Mouse (Mus musculus): Measurements from ENCODE around the gene 1810010D01Rik. TPM values are rescaled to one million over a fixed set of nuclear protein-coding genes. Genes with fewer than 3 reads are reported as not detected.
A peak's percentile ranks its signal among the peaks of the same experiment; 100 is the strongest.

The 1810010D01Rik gene
- polyA plus RNA-seq, 1 experiment from 2014 or later, result 1.5 TPM

- H3K4me3 ChIP-seq (replicated peaks; ENCODE audit: low read length), result no peak overlapping the region
- ATAC-seq (ENCODE audit: insufficient read depth, low FRiP score), result no peak
- no peak overlapping the region for H3K4me2 ChIP-seq (ENCODE audit: low read depth, low read length)
- H3K9me3 ChIP-seq (replicated peaks; ENCODE audit: control insufficient read depth, low read length), result no peaks in the 10 kb centered on the region
- peak overlapping the region; percentile 91 for H3K27ac ChIP-seq (ENCODE audit: low read length)
- no peaks in the 10 kb centered on the region for H3K27me3 ChIP-seq (ENCODE audit: control insufficient read depth, insufficient read depth, low read length)
- peaks cover 19% of the 10 kb centered on the region for H3K4me1 ChIP-seq (ENCODE audit: control insufficient read depth, insufficient read depth, low read length)
- H3K9ac ChIP-seq (ENCODE audit: low read length), result peak overlapping the region; percentile 35; the same call in 1 of the 2 replicates
- no peaks in the 10 kb centered on the region for H3K36me3 ChIP-seq (ENCODE audit: control insufficient read depth, insufficient read depth, low read length)
- WGBS, result 49% methylated on average over 2 of the region's 2 CpGs
Observed at GRCm38 (mm10) chr7:145221346-145221745, 13.4 kb upstream of the 1810010D01Rik start.

DNA sequence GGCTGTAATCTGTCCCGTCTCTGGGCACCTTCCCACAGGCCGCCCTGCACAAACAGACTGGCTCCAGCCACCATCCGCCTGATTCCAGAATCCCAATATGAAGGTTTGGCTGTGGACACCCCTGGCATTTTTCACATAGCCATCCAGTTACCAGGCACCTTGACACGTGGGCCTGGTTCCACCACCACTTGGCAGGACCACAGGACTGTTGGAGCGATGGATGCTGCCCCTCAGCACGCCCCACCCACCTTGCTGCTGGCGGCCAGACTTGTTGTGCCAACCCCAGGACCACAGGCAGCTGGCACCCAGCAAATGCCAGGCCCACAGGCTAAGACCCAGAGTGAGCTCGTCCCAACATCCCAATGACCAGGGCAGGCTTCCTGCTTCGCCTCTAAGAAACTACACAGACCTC, 11.5 kb upstream of the 1810010D01Rik start:
- Histone ChIP-seq H3K9me3 (replicated peaks; ENCODE audit: control insufficient read depth, low read length) (no peaks in the 10 kb centered on the region), H3K4me1 (ENCODE audit: control insufficient read depth, insufficient read depth, low read length) (peaks cover 19% of the 10 kb centered on the region), H3K9ac (ENCODE audit: low read length) (no peak overlapping the region), H3K27me3 (ENCODE audit: control insufficient read depth, insufficient read depth, low read length) (no peaks in the 10 kb centered on the region), H3K4me3 (replicated peaks; ENCODE audit: low read length) (no peak overlapping the region), H3K4me2 (ENCODE audit: low read depth, low read length) (no peak overlapping the region), H3K36me3 (ENCODE audit: control insufficient read depth, insufficient read depth, low read length) (no peaks in the 10 kb centered on the region), H3K27ac (ENCODE audit: low read length) (no peak overlapping the region)
- no peak for ATAC-seq (ENCODE audit: insufficient read depth, low FRiP score)
- 80% methylated on average over 9 of the region's 9 CpGs for WGBS

GRCm38 (mm10) chr7:145216591-145216990, 8.7 kb upstream of the 1810010D01Rik start:
- Histone ChIP-seq H3K9me3 (replicated peaks; ENCODE audit: control insufficient read depth, low read length) (no peaks in the 10 kb centered on the region), H3K4me1 (ENCODE audit: control insufficient read depth, insufficient read depth, low read length) (peaks cover 9% of the 10 kb centered on the region), H3K9ac (ENCODE audit: low read length) (no peak overlapping the region; the same call in 1 of the 2 replicates), H3K27me3 (ENCODE audit: control insufficient read depth, insufficient read depth, low read length) (no peaks in the 10 kb centered on the region), H3K27ac (ENCODE audit: low read length) (no peak overlapping the region), H3K4me2 (ENCODE audit: low read depth, low read length) (no peak overlapping the region), H3K4me3 (replicated peaks; ENCODE audit: low read length) (no peak overlapping the region), H3K36me3 (ENCODE audit: control insufficient read depth, insufficient read depth, low read length) (no peaks in the 10 kb centered on the region)
- peak; percentile 23; the same call in 1 of the 2 replicates for ATAC-seq (ENCODE audit: insufficient read depth, low FRiP score)
- 27% methylated on average over 1 of the region's 1 CpGs for WGBS

DNA sequence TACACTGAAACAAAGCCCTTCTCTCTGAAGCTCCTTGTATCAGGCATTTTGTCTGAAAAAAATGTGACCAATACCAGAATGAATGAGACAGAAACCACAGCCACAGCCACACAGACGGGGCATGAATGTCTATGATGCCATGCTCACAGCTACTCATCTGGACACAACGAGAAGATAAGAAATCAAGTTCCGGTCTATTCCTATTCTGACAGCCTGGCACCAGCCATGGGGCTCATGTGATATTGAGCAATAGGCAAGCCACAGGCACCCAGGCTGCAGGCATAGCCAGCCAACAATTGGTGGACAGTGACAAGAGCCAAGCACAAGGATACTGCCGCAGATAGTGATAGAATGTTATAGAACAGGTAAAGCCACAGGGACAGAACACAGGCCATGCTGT, 7.6 kb upstream of the 1810010D01Rik start:
- no peak overlapping the region for H3K4me3 ChIP-seq (replicated peaks; ENCODE audit: low read length)
- no peaks in the 10 kb centered on the region for H3K9me3 ChIP-seq (replicated peaks; ENCODE audit: control insufficient read depth, low read length)
- ATAC-seq (ENCODE audit: insufficient read depth, low FRiP score), result no peak
- no peaks in the 10 kb centered on the region for H3K36me3 ChIP-seq (ENCODE audit: control insufficient read depth, insufficient read depth, low read length)
- no peak overlapping the region for H3K9ac ChIP-seq (ENCODE audit: low read length)
- H3K4me1 ChIP-seq (ENCODE audit: control insufficient read depth, insufficient read depth, low read length), result peaks cover 6% of the 10 kb centered on the region
- no peaks in the 10 kb centered on the region for H3K27me3 ChIP-seq (ENCODE audit: control insufficient read depth, insufficient read depth, low read length)
- WGBS, result 84% methylated on average over 4 of the region's 4 CpGs
- H3K4me2 ChIP-seq (ENCODE audit: low read depth, low read length), result no peak overlapping the region
- H3K27ac ChIP-seq (ENCODE audit: low read length), result no peak overlapping the region

DNA sequence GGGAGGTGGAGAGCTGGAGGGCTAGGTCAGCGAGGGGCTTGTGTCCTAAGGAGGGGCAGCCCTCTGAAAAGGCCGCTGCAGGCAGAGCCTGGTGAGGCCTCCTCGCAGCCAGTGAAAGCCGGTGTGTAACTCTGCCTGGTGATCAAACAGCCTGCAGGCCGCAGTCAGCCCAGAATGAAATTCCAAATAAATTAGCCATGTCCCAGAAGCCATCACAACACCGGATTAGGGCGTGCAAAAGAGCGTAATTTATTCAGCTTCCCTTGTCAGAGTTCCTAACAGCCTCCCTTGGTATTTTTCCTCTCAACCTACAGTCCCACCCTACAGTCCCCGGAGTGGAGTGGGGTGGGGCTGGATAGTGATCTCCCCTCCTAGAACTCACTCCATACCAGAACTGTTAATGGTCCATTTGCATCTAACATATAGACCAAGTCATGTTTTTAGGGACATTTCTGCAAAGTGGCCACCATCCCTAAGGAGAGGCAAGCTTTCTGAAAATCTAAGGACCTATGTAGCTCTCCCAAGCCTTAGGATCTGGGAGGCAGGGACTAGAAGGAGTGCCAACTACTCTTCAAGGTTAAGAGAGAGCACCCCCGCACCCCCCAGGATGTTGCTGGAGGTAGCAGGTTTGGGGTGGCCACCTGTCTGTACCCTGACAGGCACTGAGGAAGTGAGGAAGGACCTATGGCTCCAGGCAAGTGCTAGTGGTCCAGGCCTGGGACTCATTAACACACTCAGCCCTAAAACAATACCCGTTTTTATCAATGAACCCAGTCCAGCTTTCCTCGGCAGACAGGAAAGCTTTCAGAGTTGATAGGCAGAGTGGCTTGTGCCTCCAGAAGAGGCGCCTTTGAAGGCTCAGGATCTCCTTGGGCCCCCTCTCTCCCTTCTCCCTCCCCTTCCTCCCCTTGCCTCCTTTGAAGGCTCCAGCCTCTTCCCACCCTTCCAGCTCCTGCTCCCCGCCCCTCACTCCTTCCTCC, 4.1 kb upstream of the 1810010D01Rik start:
- Histone ChIP-seq H3K27ac (ENCODE audit: low read length) (peak overlapping the region; percentile 52; the same call in 1 of the 2 replicates), H3K4me3 (replicated peaks; ENCODE audit: low read length) (no peak overlapping the region), H3K4me2 (ENCODE audit: low read depth, low read length) (no peak overlapping the region), H3K4me1 (ENCODE audit: control insufficient read depth, insufficient read depth, low read length) (peaks cover 9% of the 10 kb centered on the region), H3K9ac (ENCODE audit: low read length) (peak overlapping the region; percentile 60; the same call in 1 of the 2 replicates), H3K36me3 (ENCODE audit: control insufficient read depth, insufficient read depth, low read length) (no peaks in the 10 kb centered on the region), H3K9me3 (replicated peaks; ENCODE audit: control insufficient read depth, low read length) (no peaks in the 10 kb centered on the region), H3K27me3 (ENCODE audit: control insufficient read depth, insufficient read depth, low read length) (no peaks in the 10 kb centered on the region)
- 0 out of 2 replicates have a peak, but pooled peaks have one; percentile 35 for ATAC-seq (ENCODE audit: insufficient read depth, low FRiP score)
- WGBS, result 25% methylated on average over 14 of the region's 14 CpGs

DNA sequence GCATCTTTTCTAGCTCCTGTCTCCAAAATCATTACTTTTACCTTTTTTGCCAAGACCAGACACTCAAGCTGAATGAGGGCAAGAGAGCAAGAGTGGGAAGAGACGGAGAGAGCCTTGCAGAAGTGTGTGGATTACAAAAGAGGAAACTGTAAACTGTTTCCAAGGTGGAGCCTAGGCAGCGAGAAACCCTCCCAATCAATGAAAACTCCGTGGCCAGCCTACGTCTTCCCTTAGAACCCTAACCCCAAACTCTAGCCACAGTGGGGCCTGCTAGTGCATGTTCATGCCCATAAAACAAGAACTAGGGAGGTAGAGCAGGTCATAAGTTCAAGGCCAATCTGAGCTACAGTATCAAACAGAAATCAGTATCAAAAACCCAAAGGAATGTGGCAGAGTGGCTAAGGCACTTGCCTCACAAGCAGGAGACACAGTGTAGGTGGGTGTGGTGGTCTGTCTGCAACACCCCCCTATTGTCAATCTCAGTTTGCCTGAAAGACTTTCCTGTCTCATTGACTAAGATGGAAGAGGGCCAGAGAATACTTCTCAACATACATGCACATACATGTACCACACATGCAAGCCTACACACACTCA, 2.7 kb upstream of the 1810010D01Rik start:
- H3K4me1 ChIP-seq (ENCODE audit: control insufficient read depth, insufficient read depth, low read length), result peaks cover 22% of the 10 kb centered on the region
- no peaks in the 10 kb centered on the region for H3K27me3 ChIP-seq (ENCODE audit: control insufficient read depth, insufficient read depth, low read length)
- no peaks in the 10 kb centered on the region for H3K36me3 ChIP-seq (ENCODE audit: control insufficient read depth, insufficient read depth, low read length)
- H3K4me3 ChIP-seq (replicated peaks; ENCODE audit: low read length), result no peak overlapping the region
- H3K9ac ChIP-seq (ENCODE audit: low read length), result no peak overlapping the region
- 71% methylated on average over 4 of the region's 4 CpGs for WGBS
- H3K27ac ChIP-seq (ENCODE audit: low read length), result no peak overlapping the region
- no peak for ATAC-seq (ENCODE audit: insufficient read depth, low FRiP score)
- H3K9me3 ChIP-seq (replicated peaks; ENCODE audit: control insufficient read depth, low read length), result no peaks in the 10 kb centered on the region
- H3K4me2 ChIP-seq (ENCODE audit: low read depth, low read length), result no peak overlapping the region

GRCm38 (mm10) chr7:145206801-145207200, 1.1 kb downstream of the 1810010D01Rik start:
- peaks cover 20% of the 10 kb centered on the region for H3K4me1 ChIP-seq (ENCODE audit: control insufficient read depth, insufficient read depth, low read length)
- H3K9ac ChIP-seq (ENCODE audit: low read length), result peak overlapping the region; percentile 80
- H3K4me2 ChIP-seq (ENCODE audit: low read depth, low read length), result peak overlapping the region; percentile 49
- 77% methylated on average over 6 of the region's 6 CpGs for WGBS
- no peaks in the 10 kb centered on the region for H3K27me3 ChIP-seq (ENCODE audit: control insufficient read depth, insufficient read depth, low read length)
- no peaks in the 10 kb centered on the region for H3K36me3 ChIP-seq (ENCODE audit: control insufficient read depth, insufficient read depth, low read length)
- ATAC-seq (ENCODE audit: insufficient read depth, low FRiP score), result no peak
- peak overlapping the region; percentile 89 for H3K27ac ChIP-seq (ENCODE audit: low read length)
- no peaks in the 10 kb centered on the region for H3K9me3 ChIP-seq (replicated peaks; ENCODE audit: control insufficient read depth, low read length)
- no peak overlapping the region for H3K4me3 ChIP-seq (replicated peaks; ENCODE audit: low read length)

DNA sequence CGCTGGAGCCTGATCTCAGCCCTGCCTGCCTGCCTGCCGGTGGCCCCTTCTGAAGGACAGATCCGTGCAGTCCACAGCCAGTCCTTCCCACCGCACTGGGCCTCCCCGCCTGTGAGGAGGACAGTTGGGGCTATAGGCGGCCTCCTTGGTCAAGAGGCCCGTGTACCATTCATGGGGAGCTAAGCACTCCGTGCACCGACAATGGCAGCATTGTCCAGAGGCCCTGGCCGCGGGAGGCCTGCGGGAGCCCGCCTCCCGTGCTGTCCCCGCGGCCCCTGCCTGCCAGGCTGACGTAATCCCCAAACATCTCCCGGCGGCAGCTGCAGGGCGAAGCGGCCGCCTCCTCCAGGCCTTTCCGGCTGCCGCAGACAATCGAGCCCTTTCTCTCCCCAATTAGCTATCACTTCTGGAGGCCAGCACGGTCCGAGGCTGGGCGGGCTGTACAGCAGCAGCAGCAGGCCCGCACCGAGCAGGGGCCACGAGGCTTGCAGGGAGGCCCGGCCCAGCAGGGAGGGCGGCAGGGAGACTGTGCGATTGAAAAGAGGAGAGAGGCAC, 1.8 kb downstream of the 1810010D01Rik start:
- Histone ChIP-seq H3K36me3 (ENCODE audit: control insufficient read depth, insufficient read depth, low read length) (no peaks in the 10 kb centered on the region), H3K4me2 (ENCODE audit: low read depth, low read length) (peak overlapping the region; percentile 49), H3K27ac (ENCODE audit: low read length) (peak overlapping the region; percentile 89), H3K4me3 (replicated peaks; ENCODE audit: low read length) (peak overlapping the region; percentile 19), H3K9me3 (replicated peaks; ENCODE audit: control insufficient read depth, low read length) (no peaks in the 10 kb centered on the region), H3K9ac (ENCODE audit: low read length) (peak overlapping the region; percentile 80), H3K4me1 (ENCODE audit: control insufficient read depth, insufficient read depth, low read length) (peaks cover 16% of the 10 kb centered on the region), H3K27me3 (ENCODE audit: control insufficient read depth, insufficient read depth, low read length) (no peaks in the 10 kb centered on the region)
- WGBS, result 1% methylated on average over 34 of the region's 34 CpGs
- ATAC-seq (ENCODE audit: insufficient read depth, low FRiP score), result peak; percentile 91
